Mouse (Mus musculus): ENCODE data around the gene Terf2.

Gene Terf2

Small RNA genes within 50 kb of the gene (microRNA-seq; reads per million reads assigned to microRNA genes)
- gene Mir7075: 0.23 to 0.62 reads per million in 2 experiments
